Mouse (Mus musculus): ENCODE measurements around the gene Fbxl4. TPM values are rescaled to one million over a fixed set of nuclear protein-coding genes. Genes with fewer than 3 reads are reported as not detected.

Gene Fbxl4
- polyA plus RNA-seq, 1 experiment from 2014 or later: 18.7 TPM

GRCm38 (mm10) chr4:22395404-22395803, 38.1 kb downstream of the Fbxl4 start:
- Histone ChIP-seq H3K4me1 (replicated peaks; ENCODE audit: insufficient read depth, low read length) (no peaks in the 10 kb centered on the region), H3K9ac (ENCODE audit: low read depth, low read length) (no peak overlapping the region), H3K9me3 (replicated peaks; ENCODE audit: low read length) (no peaks in the 10 kb centered on the region), H3K4me3 (replicated peaks; ENCODE audit: low read depth, low read length) (no peak overlapping the region), H3K27ac (no peak overlapping the region), H3K36me3 (ENCODE audit: insufficient read depth, low read length) (0 out of 2 replicates have a peak, but pooled peaks cover 2% of the 10 kb centered on the region), H3K4me2 (ENCODE audit: low read length) (no peak overlapping the region), H3K27me3 (ENCODE audit: insufficient read depth, low read length) (no peaks in the 10 kb centered on the region)
- no peak for TF ChIP-seq CTCF (IDR thresholded peaks at IDR 0.05; ENCODE audit: low read depth)
- no peak for DNase-seq (ENCODE audit: low spot score)
- 91% methylated on average over 2 of the region's 2 CpGs for WGBS
- no peak for ATAC-seq (replicated peaks; ENCODE audit: low FRiP score, low read depth)

GRCm38 (mm10) chr4:22396484-22397000, 39.2 kb downstream of the Fbxl4 start:
- H3K9me3 ChIP-seq (replicated peaks; ENCODE audit: low read length): no peaks in the 10 kb centered on the region
- DNase-seq (ENCODE audit: low spot score) (no peak), ATAC-seq (replicated peaks; ENCODE audit: low FRiP score, low read depth) (peak; percentile 90)
- no peak overlapping the region for H3K9ac ChIP-seq (ENCODE audit: low read depth, low read length)
- 0 out of 2 replicates have a peak, but pooled peaks cover 2% of the 10 kb centered on the region for H3K36me3 ChIP-seq (ENCODE audit: insufficient read depth, low read length)
- H3K4me1 ChIP-seq (replicated peaks; ENCODE audit: insufficient read depth, low read length): no peaks in the 10 kb centered on the region
- no peak overlapping the region for H3K4me2 ChIP-seq (ENCODE audit: low read length)
- no peak overlapping the region for H3K4me3 ChIP-seq (replicated peaks; ENCODE audit: low read depth, low read length)
- TF ChIP-seq CTCF (IDR thresholded peaks at IDR 0.05; ENCODE audit: low read depth): peak; percentile 21; the same call in 1 of the 2 replicates
- H3K27ac ChIP-seq: no peak overlapping the region
- H3K27me3 ChIP-seq (ENCODE audit: insufficient read depth, low read length): no peaks in the 10 kb centered on the region
- 92% methylated on average over 1 of the region's 1 CpGs for WGBS

GRCm38 (mm10) chr4:22397003-22397402, 39.7 kb downstream of the Fbxl4 start:
- 95% methylated on average over 5 of the region's 5 CpGs for WGBS

GRCm38 (mm10) chr4:22402032-22402431, 44.7 kb downstream of the Fbxl4 start:
- no peaks in the 10 kb centered on the region for H3K4me1 ChIP-seq (replicated peaks; ENCODE audit: insufficient read depth, low read length)
- 87% methylated on average over 3 of the region's 3 CpGs for whole genome bisulfite sequencing
- no peak overlapping the region for H3K4me3 ChIP-seq (replicated peaks; ENCODE audit: low read depth, low read length)
- H3K9ac ChIP-seq (ENCODE audit: low read depth, low read length): no peak overlapping the region
- H3K36me3 ChIP-seq (ENCODE audit: insufficient read depth, low read length): 0 out of 2 replicates have a peak, but pooled peaks cover 2% of the 10 kb centered on the region
- H3K4me2 ChIP-seq (ENCODE audit: low read length): no peak overlapping the region
- H3K27me3 ChIP-seq (ENCODE audit: insufficient read depth, low read length): no peaks in the 10 kb centered on the region
- H3K9me3 ChIP-seq (replicated peaks; ENCODE audit: low read length): no peaks in the 10 kb centered on the region
- no peak overlapping the region for H3K27ac ChIP-seq
- DNase-seq (ENCODE audit: low spot score) (no peak), ATAC-seq (replicated peaks; ENCODE audit: low FRiP score, low read depth) (no peak)
- no peak for TF ChIP-seq CTCF (IDR thresholded peaks at IDR 0.05; ENCODE audit: low read depth)

More at GRCm38 (mm10) chr4:22397003-22397402, 39.7 kb downstream of the Fbxl4 start:
- H3K9me3 ChIP-seq (replicated peaks; ENCODE audit: low read length): no peaks in the 10 kb centered on the region
- H3K27ac ChIP-seq: no peak overlapping the region
- ATAC-seq (replicated peaks; ENCODE audit: low FRiP score, low read depth): no peak
- TF ChIP-seq CTCF (IDR thresholded peaks at IDR 0.05; ENCODE audit: low read depth): no peak
- 0 out of 2 replicates have a peak, but pooled peaks cover 2% of the 10 kb centered on the region for H3K36me3 ChIP-seq (ENCODE audit: insufficient read depth, low read length)
- no peaks in the 10 kb centered on the region for H3K4me1 ChIP-seq (replicated peaks; ENCODE audit: insufficient read depth, low read length)
- no peak for DNase-seq (ENCODE audit: low spot score)
- no peak overlapping the region for H3K4me2 ChIP-seq (ENCODE audit: low read length)
- H3K27me3 ChIP-seq (ENCODE audit: insufficient read depth, low read length): no peaks in the 10 kb centered on the region
- no peak overlapping the region for H3K9ac ChIP-seq (ENCODE audit: low read depth, low read length)
- H3K4me3 ChIP-seq (replicated peaks; ENCODE audit: low read depth, low read length): no peak overlapping the region

GRCm38 (mm10) chr4:22402930-22403329, 45.6 kb downstream of the Fbxl4 start:
- H3K9me3 ChIP-seq (replicated peaks; ENCODE audit: low read length): no peaks in the 10 kb centered on the region
- WGBS: 91% methylated on average over 10 of the region's 10 CpGs
- 0 out of 2 replicates have a peak, but pooled peaks cover 2% of the 10 kb centered on the region for H3K36me3 ChIP-seq (ENCODE audit: insufficient read depth, low read length)
- DNase-seq (ENCODE audit: low spot score): no peak
- no peaks in the 10 kb centered on the region for H3K27me3 ChIP-seq (ENCODE audit: insufficient read depth, low read length)
- no peak for TF ChIP-seq CTCF (IDR thresholded peaks at IDR 0.05; ENCODE audit: low read depth)
- H3K4me3 ChIP-seq (replicated peaks; ENCODE audit: low read depth, low read length): no peak overlapping the region
- no peaks in the 10 kb centered on the region for H3K4me1 ChIP-seq (replicated peaks; ENCODE audit: insufficient read depth, low read length)
- no peak overlapping the region for H3K9ac ChIP-seq (ENCODE audit: low read depth, low read length)
- H3K4me2 ChIP-seq (ENCODE audit: low read length): no peak overlapping the region
- no peak overlapping the region for H3K27ac ChIP-seq
- ATAC-seq (replicated peaks; ENCODE audit: low FRiP score, low read depth): no peak

GRCm38 (mm10) chr4:22420627-22421026, 63.3 kb downstream of the Fbxl4 start:
- DNase-seq (ENCODE audit: low spot score) (no peak), ATAC-seq (replicated peaks; ENCODE audit: low FRiP score, low read depth) (no peak)
- TF ChIP-seq CTCF (IDR thresholded peaks at IDR 0.05; ENCODE audit: low read depth): no peak
- Histone ChIP-seq H3K4me2 (ENCODE audit: low read length) (no peak overlapping the region), H3K9me3 (replicated peaks; ENCODE audit: low read length) (no peaks in the 10 kb centered on the region), H3K27me3 (ENCODE audit: insufficient read depth, low read length) (no peaks in the 10 kb centered on the region), H3K9ac (ENCODE audit: low read depth, low read length) (no peak overlapping the region), H3K27ac (no peak overlapping the region), H3K4me1 (replicated peaks; ENCODE audit: insufficient read depth, low read length) (no peaks in the 10 kb centered on the region), H3K4me3 (replicated peaks; ENCODE audit: low read depth, low read length) (no peak overlapping the region), H3K36me3 (ENCODE audit: insufficient read depth, low read length) (0 out of 2 replicates have a peak, but pooled peaks cover 3% of the 10 kb centered on the region)
- WGBS: 66% methylated on average over 2 of the region's 2 CpGs

- Histone ChIP-seq H3K4me3 (replicated peaks; ENCODE audit: low read depth, low read length) (no peak overlapping the region), H3K27ac (no peak overlapping the region), H3K9me3 (replicated peaks; ENCODE audit: low read length) (no peaks in the 10 kb centered on the region), H3K4me2 (ENCODE audit: low read length) (no peak overlapping the region), H3K27me3 (ENCODE audit: insufficient read depth, low read length) (no peaks in the 10 kb centered on the region), H3K9ac (ENCODE audit: low read depth, low read length) (no peak overlapping the region), H3K4me1 (replicated peaks; ENCODE audit: insufficient read depth, low read length) (no peaks in the 10 kb centered on the region), H3K36me3 (ENCODE audit: insufficient read depth, low read length) (0 out of 2 replicates have a peak, but pooled peaks cover 3% of the 10 kb centered on the region)
- TF ChIP-seq CTCF (IDR thresholded peaks at IDR 0.05; ENCODE audit: low read depth): no peak
- ATAC-seq (replicated peaks; ENCODE audit: low FRiP score, low read depth) (no peak), DNase-seq (ENCODE audit: low spot score) (no peak)
- WGBS: 64% methylated on average over 4 of the region's 4 CpGs
Measured at GRCm38 (mm10) chr4:22422400-22422799, 65.1 kb downstream of the Fbxl4 start.

All from kidney, postnatal 0 days (tissue).